Mouse (Mus musculus): ENCODE results near the gene Hspb9.
A peak's percentile ranks its signal among the peaks of the same experiment; 100 is the strongest.

Hspb9 gene

GRCm38 (mm10) chr11:100730477-100731205, 17.0 kb downstream of the Hspb9 start:
- no peak for DNase-seq (ENCODE audit: low read depth)

DNA sequence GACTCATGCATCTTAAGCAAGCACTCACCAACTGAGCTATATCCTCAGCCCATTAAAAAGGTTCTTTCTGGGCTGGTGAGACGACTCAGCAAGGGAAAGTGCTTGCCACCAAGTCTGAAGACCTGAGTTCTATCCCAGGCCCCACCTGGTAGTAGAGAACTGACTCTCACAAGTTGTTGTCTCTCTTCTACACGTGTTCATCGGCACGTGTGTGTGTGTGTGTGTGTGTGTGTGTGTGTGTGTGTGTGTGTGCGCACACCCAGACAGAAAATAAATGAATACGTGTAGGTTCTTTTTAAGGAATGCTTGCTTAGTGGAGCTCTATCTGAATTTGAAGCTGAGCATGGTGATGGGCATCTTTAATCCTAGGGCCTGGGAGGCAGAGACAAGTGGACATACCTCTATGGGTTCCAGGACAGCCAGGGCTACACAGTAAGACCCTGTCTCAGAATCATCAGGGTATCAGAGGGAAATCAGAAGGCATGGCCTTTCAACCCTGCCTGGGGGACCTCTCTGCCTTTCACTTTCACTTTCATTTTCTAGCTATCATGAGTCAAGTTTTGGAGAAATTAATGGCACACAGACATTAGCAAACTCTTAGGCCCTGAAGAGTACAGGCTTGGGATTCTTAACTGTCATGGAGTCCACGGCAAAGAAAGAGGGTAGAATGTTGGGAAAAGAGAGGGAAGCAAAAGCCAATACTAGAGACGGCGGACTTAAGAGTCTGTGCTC, 21.6 kb downstream of the Hspb9 start:
- DNase-seq (ENCODE audit: low read depth): no peak

GRCm38 (mm10) chr11:100735954-100736745, 22.5 kb downstream of the Hspb9 start:
- DNase-seq (ENCODE audit: low read depth): no peak

- no peak for DNase-seq (ENCODE audit: low read depth)
Measured at GRCm38 (mm10) chr11:100736746-100737080, 23.1 kb downstream of the Hspb9 start.

DNA sequence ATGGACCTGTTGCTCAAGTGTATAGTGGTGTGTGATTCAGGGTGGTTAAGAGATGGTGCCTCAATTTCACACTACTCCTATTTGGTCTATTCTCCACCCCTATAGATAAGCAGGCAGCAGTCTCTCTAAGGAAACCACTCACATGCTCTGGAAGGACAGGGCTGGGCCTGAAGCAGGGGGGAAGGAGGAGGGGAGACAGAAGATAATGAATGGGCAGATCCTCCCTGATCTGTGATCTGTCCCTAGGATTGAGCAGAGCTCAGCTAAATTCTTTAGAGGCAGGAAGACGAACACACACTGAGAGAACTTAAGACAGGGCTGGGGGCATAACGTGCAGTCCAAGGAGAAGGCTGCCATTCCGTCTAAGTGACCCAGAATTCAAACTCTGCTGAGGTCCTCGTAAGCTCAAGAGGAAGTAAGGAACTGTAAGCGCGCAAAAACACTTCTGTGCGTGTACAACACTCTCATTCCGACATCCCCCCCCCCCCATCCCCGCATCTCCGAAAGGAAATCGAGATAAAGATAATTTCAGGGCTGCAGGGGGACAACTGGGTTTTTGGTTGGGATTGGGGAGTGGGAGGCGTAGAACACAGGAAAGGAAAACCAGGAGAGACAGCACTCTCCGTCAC, 23.6 kb downstream of the Hspb9 start:
- DNase-seq (ENCODE audit: low read depth): no peak

- peak; percentile 99 for DNase-seq (ENCODE audit: low read depth)
Measured at GRCm38 (mm10) chr11:100738066-100738604, 24.5 kb downstream of the Hspb9 start, which contains the start of gene Rab5c. TSS of gene Rab5c (minus strand) at chr11:100738215.

GRCm38 (mm10) chr11:100738749-100739148, 25.1 kb downstream of the Hspb9 start:
- no peak for DNase-seq (ENCODE audit: low read depth)

- no peak for DNase-seq (ENCODE audit: low read depth)
Measured at GRCm38 (mm10) chr11:100741348-100741747, 27.7 kb downstream of the Hspb9 start.

GRCm38 (mm10) chr11:100745085-100745484, 31.4 kb downstream of the Hspb9 start:
- no peak for DNase-seq (ENCODE audit: low read depth)

- DNase-seq (ENCODE audit: low read depth): no peak
Measured at GRCm38 (mm10) chr11:100746546-100746945, 32.9 kb downstream of the Hspb9 start.

DNA sequence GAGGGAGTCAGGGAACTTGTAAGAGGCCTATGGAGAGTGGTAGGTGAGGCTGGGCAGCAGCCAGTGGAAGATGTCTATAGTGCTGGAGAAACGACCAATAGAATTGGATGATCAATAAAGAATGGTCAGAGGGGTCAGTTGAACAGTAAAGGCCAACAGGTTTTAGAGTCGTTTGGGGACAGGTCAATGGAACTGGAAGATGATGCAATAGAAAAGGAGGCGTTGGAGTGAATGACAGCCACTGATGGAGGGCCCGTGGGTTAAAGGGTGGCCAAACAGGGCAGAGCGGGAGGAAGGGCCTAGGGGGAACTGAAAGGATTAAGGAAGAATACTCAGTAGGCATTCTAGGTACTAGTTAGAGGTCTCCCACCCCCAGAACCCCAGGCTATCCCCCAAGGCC, 33.5 kb downstream of the Hspb9 start:
- no peak for DNase-seq (ENCODE audit: low read depth)

GRCm38 (mm10) chr11:100748620-100749019, 35.0 kb downstream of the Hspb9 start:
- DNase-seq (ENCODE audit: low read depth): no peak

DNA sequence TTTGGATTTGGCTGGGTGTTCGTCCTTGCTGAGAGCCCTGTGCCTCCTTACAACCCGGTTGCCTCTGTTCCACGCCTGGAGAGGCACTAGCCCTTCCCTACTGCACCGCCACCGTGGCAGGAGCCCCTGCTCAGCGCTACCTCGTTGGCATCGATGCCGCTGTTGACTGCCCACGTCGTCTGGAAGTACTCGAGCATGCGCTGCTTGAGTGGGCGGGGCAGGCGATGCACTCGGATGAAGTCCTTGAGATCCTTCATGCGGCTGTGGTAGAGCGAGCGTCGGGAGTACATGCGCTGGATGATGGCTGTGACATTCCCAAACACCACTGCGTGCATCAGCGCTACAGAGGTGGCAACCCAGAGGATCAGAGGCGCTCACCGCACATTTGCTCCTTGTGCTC, 35.8 kb downstream of the Hspb9 start:
- no peak for DNase-seq (ENCODE audit: low read depth)

DNA sequence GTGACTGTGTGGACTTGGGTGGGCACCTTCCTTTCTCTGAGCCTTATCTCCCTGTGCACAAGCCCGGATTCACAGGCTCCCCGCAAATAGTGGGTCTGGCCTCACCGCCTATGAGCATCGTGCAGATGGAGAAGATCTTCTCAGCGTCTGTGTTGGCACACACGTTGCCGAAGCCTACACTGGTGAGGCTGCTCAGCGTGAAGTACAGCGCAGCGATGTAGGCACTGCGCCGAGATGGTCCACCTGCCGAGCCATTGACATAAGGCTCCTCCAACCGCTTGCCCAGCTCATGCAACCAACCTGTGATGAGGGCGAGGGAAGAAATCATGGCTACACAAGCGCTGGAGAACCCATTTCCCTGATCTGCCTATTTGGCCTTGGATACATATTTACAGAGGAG, 36.5 kb downstream of the Hspb9 start:
- no peak for DNase-seq (ENCODE audit: low read depth)

GRCm38 (mm10) chr11:100752294-100752693, 38.6 kb downstream of the Hspb9 start:
- DNase-seq (ENCODE audit: low read depth): no peak

DNA sequence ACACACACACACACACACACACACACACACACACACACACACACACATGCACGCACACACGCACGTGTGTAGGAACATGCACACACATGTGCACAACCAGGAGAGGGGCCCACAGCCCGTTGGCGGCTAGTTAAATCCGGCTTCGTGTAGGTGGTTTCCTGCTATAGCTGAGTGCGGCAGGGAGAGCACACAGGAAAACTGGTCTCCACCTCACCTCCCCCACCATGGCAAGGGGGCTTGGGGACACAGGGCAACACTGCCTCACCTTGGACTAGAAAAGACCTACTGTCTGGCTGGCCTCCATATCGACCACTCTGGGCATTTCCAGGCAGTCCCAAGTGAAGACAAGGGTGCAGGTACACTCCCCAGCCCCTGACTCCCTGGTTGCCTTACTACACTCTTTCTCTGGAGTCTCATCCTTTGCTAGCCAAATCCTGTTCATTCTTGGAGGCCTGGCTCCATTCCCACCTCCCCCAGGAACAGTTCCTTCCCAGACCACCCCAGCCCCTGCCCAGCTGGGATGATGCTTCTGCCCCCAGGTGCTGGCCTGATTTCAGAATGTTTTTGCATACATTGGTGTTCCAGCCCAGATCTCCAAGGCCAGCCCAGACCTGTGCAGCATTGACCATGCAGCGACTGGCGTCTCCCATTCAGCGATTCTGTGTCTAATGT, 40.5 kb downstream of the Hspb9 start:
- no peak for DNase-seq (ENCODE audit: low read depth)

- DNase-seq (ENCODE audit: low read depth): no peak
Measured at GRCm38 (mm10) chr11:100754693-100755057, 41.0 kb downstream of the Hspb9 start.

- DNase-seq (ENCODE audit: low read depth): no peak
Measured at GRCm38 (mm10) chr11:100756476-100756875, 42.8 kb downstream of the Hspb9 start.

GRCm38 (mm10) chr11:100757566-100757965, 43.9 kb downstream of the Hspb9 start:
- no peak for DNase-seq (ENCODE audit: low read depth)

DNA sequence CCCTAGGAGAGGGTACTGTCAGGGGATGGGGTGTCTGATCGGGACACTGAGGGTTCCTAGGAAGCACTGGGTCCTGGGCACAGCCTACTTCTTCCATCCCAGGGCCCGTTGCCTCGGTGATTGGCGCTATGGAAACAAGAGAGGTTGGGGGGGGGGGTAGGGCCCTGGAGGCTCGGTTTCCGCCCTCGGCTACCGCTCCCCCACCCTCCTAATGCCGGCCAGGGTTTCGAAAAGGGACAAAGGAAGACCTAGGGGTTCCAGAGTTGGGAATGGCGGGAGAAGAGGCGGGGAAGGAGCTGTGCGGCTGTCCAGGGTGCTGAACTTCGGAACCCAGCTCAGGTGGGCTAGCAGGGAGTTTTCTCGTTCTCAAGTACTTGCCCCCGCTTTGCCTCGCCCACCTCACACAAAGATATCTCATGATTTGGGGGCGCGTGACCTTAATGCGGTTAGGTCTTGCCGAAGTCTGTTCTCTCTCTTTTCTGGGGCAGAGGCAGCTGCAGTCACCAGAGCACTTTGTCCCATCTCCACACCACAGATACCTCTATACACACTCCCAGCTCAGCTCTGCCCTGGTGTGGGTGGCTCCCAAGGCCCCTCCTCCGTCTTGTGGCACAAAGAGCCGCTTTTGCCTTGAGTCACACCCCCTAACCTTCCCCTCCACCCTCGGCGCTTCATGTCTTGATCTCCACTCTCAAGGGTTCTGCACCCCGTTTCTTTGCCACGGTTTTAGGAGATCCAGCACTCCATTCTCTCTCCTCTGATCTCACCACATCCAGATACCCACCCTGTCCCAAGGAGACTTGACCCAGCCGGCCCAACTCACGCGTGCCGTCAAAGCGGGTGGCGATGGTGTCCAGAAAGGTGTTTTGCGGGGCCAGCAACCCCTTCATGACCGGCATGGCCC, 45.3 kb downstream of the Hspb9 start:
- no peak for DNase-seq (ENCODE audit: low read depth)
